Mouse (Mus musculus): Measurements from ENCODE around the gene Fmo9. TPM values are rescaled to one million over a fixed set of nuclear protein-coding genes. Genes with fewer than 3 reads are reported as not detected.

Fmo9 gene
- polyA plus RNA-seq (2017; shearing (Covaris generic)), result not detected

GRCm38 (mm10) chr1:166681745-166682144, at the start of gene Fmo9:
Fmo9 (minus strand) TSS chr1:166681845.

GRCm38 (mm10) chr1:166647593-166647992, 34.1 kb downstream of the Fmo9 start, which contains the start of gene Gm4847:
Gm4847 (minus strand) TSS chr1:166647693.

Other genes with a start within 250 kb of the Fmo9 start
- not detected for gene Gm4846, start 184.3 kb downstream of the Fmo9 start, polyA plus RNA-seq (2017; shearing (Covaris generic))
- gene Gm4847, start 34.2 kb downstream of the Fmo9 start, polyA plus RNA-seq (2017; shearing (Covaris generic)), result not detected